Mouse (Mus musculus): ENCODE measurements around the gene Cfd. TPM values are rescaled to one million over a fixed set of nuclear protein-coding genes. Genes with fewer than 3 reads are reported as not detected.

Gene Cfd
- polyA plus RNA-seq, 1 experiment from 2014 or later: not detected

GRCm38 (mm10) chr10:79916081-79916480, 25.4 kb downstream of the Cfd start:
- TF ChIP-seq EP300 (optimal IDR thresholded peaks at IDR 0.05) (no peak), CTCF (IDR thresholded peaks at IDR 0.05; ENCODE audit: low read depth) (no peak)
- no peak for DNase-seq (ENCODE audit: low spot score)
- Histone ChIP-seq H3K36me3 (ENCODE audit: control insufficient read depth, insufficient read depth, low read length) (peaks cover 6% of the 10 kb centered on the region), H3K27me3 (ENCODE audit: control insufficient read depth, insufficient read depth, low read length) (no peaks in the 10 kb centered on the region; the same call in 1 of the 2 replicates), H3K4me3 (ENCODE audit: low read depth, low read length) (peak overlapping the region; percentile 79), H3K9me3 (ENCODE audit: control insufficient read depth, low read length) (no peaks in the 10 kb centered on the region), H3K4me1 (replicated peaks; ENCODE audit: control insufficient read depth, insufficient read depth) (peaks cover 3% of the 10 kb centered on the region; the same call in 1 of the 2 replicates), H3K27ac (replicated peaks) (peak overlapping the region; percentile 89), H3K9ac (ENCODE audit: low read length) (peak overlapping the region; percentile 97), H3K4me2 (replicated peaks; ENCODE audit: low read depth) (peak overlapping the region; percentile 88)
- 6% methylated on average over 8 of the region's 8 CpGs for WGBS
- no peak for ATAC-seq (ENCODE audit: low FRiP score, low TSS enrichment)

DNA sequence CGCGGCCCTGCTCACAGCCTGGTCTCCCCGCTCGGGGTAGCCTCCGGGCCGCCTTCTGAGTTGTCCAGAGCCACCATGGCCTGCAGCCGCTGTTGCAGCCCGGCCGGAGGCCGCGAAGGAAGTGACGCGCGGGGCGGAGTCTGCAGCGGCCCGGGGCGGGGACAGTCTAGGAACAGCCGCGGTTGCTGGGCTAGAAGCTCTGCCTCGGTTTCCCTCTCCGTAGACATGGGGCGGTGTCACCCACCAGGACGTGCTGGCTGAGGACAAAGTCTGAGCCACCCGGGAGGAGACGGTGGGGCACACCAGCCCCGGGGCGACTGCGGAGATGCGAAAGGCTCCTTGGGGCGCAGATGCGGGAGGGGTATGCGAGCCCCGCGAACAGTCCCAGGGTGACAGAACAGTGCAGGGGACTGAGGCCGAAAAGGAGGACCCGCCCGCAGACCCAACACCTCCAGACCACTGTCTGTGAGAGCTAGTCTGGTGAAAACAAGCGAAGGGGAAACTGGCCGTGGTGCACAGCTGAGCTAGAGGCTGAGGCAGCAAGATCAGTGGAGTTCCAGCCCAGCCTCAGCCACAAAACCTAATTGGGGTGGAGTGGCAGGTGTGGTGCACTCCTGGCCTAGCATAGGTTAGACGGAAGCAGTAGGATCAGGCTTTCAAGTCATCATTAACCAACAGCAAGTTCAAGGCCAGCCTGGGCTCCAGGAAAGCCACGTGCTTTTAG, 26.3 kb downstream of the Cfd start, which contains the start of gene Kiss1r:
Kiss1r (plus strand) TSS at position 164 of the 724 bp plus-strand sequence.
- Histone ChIP-seq H3K9me3 (ENCODE audit: control insufficient read depth, low read length) (no peaks in the 10 kb centered on the region), H3K9ac (ENCODE audit: low read length) (peak within 1 kb of the TSS; percentile 97), H3K27ac (replicated peaks) (peak within 1 kb of the TSS; percentile 89), H3K36me3 (ENCODE audit: control insufficient read depth, insufficient read depth, low read length) (peaks cover under 1% of the 10 kb centered on the region; the same call in 1 of the 2 replicates), H3K4me1 (replicated peaks; ENCODE audit: control insufficient read depth, insufficient read depth) (peaks cover 3% of the 10 kb centered on the region; the same call in 1 of the 2 replicates), H3K4me3 (ENCODE audit: low read depth, low read length) (peak within 1 kb of the TSS; percentile 79), H3K27me3 (ENCODE audit: control insufficient read depth, insufficient read depth, low read length) (peaks cover 2% of the 10 kb centered on the region; the same call in 1 of the 2 replicates), H3K4me2 (replicated peaks; ENCODE audit: low read depth) (peak within 1 kb of the TSS; percentile 88)
- 2% methylated on average over 42 of the region's 42 CpGs for WGBS
- TF ChIP-seq CTCF (IDR thresholded peaks at IDR 0.05; ENCODE audit: low read depth): no peak
- no peak for TF ChIP-seq EP300 (optimal IDR thresholded peaks at IDR 0.05)
- peak; percentile 72 for ATAC-seq (ENCODE audit: low FRiP score, low TSS enrichment)
- peak; percentile 91 for DNase-seq (ENCODE audit: low spot score)

DNA sequence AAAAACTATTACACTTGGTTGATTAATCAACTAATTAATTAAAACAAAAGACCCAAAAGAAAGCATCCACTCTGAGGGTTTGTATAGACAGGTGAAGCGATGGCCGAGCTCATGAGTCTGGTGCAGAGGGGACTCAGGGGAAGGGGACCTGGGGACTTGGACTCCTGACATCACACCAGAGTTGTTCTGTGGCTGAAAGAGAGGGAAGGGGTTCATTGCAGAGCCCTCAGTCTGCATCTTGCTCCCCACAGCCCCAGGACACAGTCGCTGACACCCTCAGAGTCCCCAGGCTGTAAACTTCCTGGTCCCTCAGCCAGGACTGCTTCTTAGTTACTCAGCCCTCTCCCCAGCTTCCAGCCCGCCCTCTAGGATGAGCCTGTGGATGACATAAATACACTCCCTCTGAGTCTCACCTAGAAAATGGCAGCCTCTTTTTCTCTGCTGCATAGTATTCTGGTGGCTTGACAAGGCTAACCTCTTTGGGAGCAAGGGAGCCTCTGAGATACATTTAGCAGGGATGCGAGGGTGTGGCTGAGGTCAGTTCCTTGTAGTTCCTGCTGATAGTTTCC, 27.0 kb downstream of the Cfd start:
- H3K27me3 ChIP-seq (ENCODE audit: control insufficient read depth, insufficient read depth, low read length): peaks cover 2% of the 10 kb centered on the region; the same call in 1 of the 2 replicates
- H3K4me1 ChIP-seq (replicated peaks; ENCODE audit: control insufficient read depth, insufficient read depth): peaks cover 3% of the 10 kb centered on the region; the same call in 1 of the 2 replicates
- H3K9ac ChIP-seq (ENCODE audit: low read length): no peak overlapping the region
- DNase-seq (ENCODE audit: low spot score) (no peak), ATAC-seq (ENCODE audit: low FRiP score, low TSS enrichment) (no peak)
- no peak overlapping the region for H3K27ac ChIP-seq (replicated peaks)
- 0 out of 2 replicates have a peak overlapping the region, but pooled peaks have one; percentile 79 for H3K4me3 ChIP-seq (ENCODE audit: low read depth, low read length)
- TF ChIP-seq CTCF (IDR thresholded peaks at IDR 0.05; ENCODE audit: low read depth): no peak
- TF ChIP-seq EP300 (optimal IDR thresholded peaks at IDR 0.05): no peak
- no peaks in the 10 kb centered on the region for H3K36me3 ChIP-seq (ENCODE audit: control insufficient read depth, insufficient read depth, low read length)
- H3K9me3 ChIP-seq (ENCODE audit: control insufficient read depth, low read length): no peaks in the 10 kb centered on the region
- WGBS: 74% methylated on average over 5 of the region's 5 CpGs
- H3K4me2 ChIP-seq (replicated peaks; ENCODE audit: low read depth): peak overlapping the region; percentile 88

- ATAC-seq (ENCODE audit: low FRiP score, low TSS enrichment): no peak
- 18% methylated on average over 33 of the region's 35 CpGs for WGBS
- peak overlapping the region; percentile 15; the same call in 1 of the 2 replicates for H3K4me3 ChIP-seq (ENCODE audit: low read depth, low read length)
These were observed 27.8 kb downstream of the Cfd start for GRCm38 (mm10) chr10:79918231-79919078.

DNA sequence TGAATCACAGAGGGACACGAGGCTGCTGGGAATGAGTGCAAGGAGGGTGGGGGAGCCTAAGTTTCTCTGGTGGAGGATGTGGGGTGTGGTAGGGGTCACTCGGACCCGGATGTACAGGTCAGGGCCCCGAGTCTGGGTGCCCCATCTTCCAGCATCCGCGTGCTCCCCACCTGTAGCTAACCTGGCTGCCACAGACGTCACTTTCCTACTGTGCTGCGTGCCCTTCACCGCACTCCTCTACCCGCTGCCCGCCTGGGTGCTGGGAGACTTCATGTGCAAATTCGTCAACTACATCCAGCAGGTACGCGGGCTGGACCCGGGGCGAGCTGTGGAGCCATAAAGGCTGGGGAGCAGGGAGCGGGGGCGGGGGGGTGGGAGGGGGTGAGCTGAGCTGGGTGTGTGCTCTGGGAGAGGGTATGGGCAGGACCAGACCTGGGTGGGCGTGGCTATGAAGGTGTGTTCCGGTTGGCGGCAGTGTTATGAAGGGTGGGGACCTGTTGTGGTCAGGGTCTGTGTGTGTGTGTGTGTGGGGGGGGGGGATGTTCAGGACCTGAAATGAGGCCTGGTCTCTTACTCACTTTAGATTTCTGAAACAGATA, 28.7 kb downstream of the Cfd start:
- Histone ChIP-seq H3K4me2 (replicated peaks; ENCODE audit: low read depth) (peak overlapping the region; percentile 43), H3K9ac (ENCODE audit: low read length) (no peak overlapping the region), H3K4me3 (ENCODE audit: low read depth, low read length) (peak overlapping the region; percentile 10; the same call in 1 of the 2 replicates), H3K36me3 (ENCODE audit: control insufficient read depth, insufficient read depth, low read length) (no peaks in the 10 kb centered on the region), H3K27ac (replicated peaks) (no peak overlapping the region), H3K9me3 (ENCODE audit: control insufficient read depth, low read length) (no peaks in the 10 kb centered on the region), H3K27me3 (ENCODE audit: control insufficient read depth, insufficient read depth, low read length) (peaks cover 2% of the 10 kb centered on the region; the same call in 1 of the 2 replicates), H3K4me1 (replicated peaks; ENCODE audit: control insufficient read depth, insufficient read depth) (peaks cover 3% of the 10 kb centered on the region; the same call in 1 of the 2 replicates)
- DNase-seq (ENCODE audit: low spot score) (peak; percentile 62), ATAC-seq (ENCODE audit: low FRiP score, low TSS enrichment) (no peak)
- 7% methylated on average over 21 of the region's 21 CpGs for WGBS
- TF ChIP-seq CTCF (IDR thresholded peaks at IDR 0.05; ENCODE audit: low read depth) (no peak), EP300 (optimal IDR thresholded peaks at IDR 0.05) (no peak)

More at GRCm38 (mm10) chr10:79918231-79919078, 27.8 kb downstream of the Cfd start:
- no peaks in the 10 kb centered on the region for H3K36me3 ChIP-seq (ENCODE audit: control insufficient read depth, insufficient read depth, low read length)
- peaks cover 3% of the 10 kb centered on the region; the same call in 1 of the 2 replicates for H3K4me1 ChIP-seq (replicated peaks; ENCODE audit: control insufficient read depth, insufficient read depth)
- H3K4me2 ChIP-seq (replicated peaks; ENCODE audit: low read depth): peak overlapping the region; percentile 44
- H3K27me3 ChIP-seq (ENCODE audit: control insufficient read depth, insufficient read depth, low read length): peaks cover 2% of the 10 kb centered on the region; the same call in 1 of the 2 replicates
- H3K9me3 ChIP-seq (ENCODE audit: control insufficient read depth, low read length): no peaks in the 10 kb centered on the region
- TF ChIP-seq EP300 (optimal IDR thresholded peaks at IDR 0.05) (no peak), CTCF (IDR thresholded peaks at IDR 0.05; ENCODE audit: low read depth) (no peak)
- no peak for DNase-seq (ENCODE audit: low spot score)
- H3K9ac ChIP-seq (ENCODE audit: low read length): no peak overlapping the region
- H3K27ac ChIP-seq (replicated peaks): no peak overlapping the region
